Mouse (Mus musculus): ENCODE measurements around the gene Epb41l2. TPM values are rescaled to one million over a fixed set of nuclear protein-coding genes. Genes with fewer than 3 reads are reported as not detected.

Epb41l2 gene
- polyA plus RNA-seq (2016; fragmentation: Nextera tagmentation; extraction: Ambion mirVana): 33.8 and 40.5 TPM in 2 replicates

DNA sequence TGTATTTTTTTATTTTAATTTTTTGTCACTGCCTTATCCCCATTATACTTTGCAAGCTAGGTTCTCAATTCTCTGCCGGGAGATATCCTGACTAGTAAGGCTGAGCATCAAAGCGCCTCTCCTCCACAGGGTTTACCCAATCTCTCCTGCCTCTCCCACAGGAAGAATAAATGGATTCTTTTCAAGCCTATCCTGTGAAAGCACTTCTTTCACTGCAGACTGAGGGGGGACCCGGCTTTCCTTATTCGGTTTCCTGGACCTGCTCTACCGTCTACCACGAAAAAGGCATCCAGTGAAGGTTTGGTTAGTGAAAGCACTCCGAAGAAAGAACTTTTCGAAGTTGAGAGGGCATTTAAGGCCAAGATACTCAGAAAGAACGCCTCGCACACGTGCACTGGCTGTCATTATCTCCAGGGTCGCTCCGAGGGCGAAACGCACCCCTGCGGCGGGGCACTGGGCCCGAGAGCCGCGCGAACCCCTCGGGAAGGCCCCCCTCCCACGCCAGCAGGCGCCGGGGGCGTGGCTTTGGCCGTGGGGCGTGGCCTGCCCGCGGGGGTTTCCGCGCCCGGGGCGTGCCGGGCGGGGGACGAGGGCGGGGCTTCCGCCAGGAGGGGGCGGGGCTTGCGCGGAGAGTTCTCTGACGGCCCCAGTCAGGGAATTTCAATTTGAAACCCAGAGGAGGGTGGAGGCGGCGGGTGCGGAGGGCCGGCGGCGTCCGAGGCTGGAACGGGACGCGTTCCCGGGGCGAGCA lies at the start of gene Epb41l2:
TSS of gene Epb41l2 (plus strand) at position 591 of the 751 bp plus-strand sequence.
- peak within 1 kb of the TSS; percentile 90 for H3K27ac ChIP-seq
- no peaks in the 10 kb centered on the region for H3K36me3 ChIP-seq
- no peaks in the 10 kb centered on the region for H3K9me3 ChIP-seq
- peak; percentile 93 for DNase-seq (ENCODE audit: low spot score)
- 0 out of 2 replicates have a peak, but pooled peaks cover 7% of the 10 kb centered on the region for H3K27me3 ChIP-seq (ENCODE audit: insufficient read depth, poor library complexity, severe bottlenecking)
- peak within 1 kb of the TSS; percentile 83 for H3K4me3 ChIP-seq
- WGBS: 1% methylated on average over 54 of the region's 55 CpGs
- peaks cover 11% of the 10 kb centered on the region; the same call in 1 of the 2 replicates for H3K4me1 ChIP-seq (replicated peaks)

- no peak for DNase-seq (ENCODE audit: low spot score)
- 0 out of 2 replicates have a peak, but pooled peaks cover 5% of the 10 kb centered on the region for H3K27me3 ChIP-seq (ENCODE audit: insufficient read depth, poor library complexity, severe bottlenecking)
- 0 out of 2 replicates have a peak, but pooled peaks cover 5% of the 10 kb centered on the region for H3K4me1 ChIP-seq (replicated peaks)
- no peaks in the 10 kb centered on the region for H3K36me3 ChIP-seq
- no peak overlapping the region for H3K4me3 ChIP-seq
- WGBS: 92% methylated on average over 5 of the region's 5 CpGs
- H3K27ac ChIP-seq: no peak overlapping the region
- no peaks in the 10 kb centered on the region for H3K9me3 ChIP-seq
Measured at GRCm38 (mm10) chr10:25309996-25310395, 49.6 kb upstream of the Epb41l2 start.

DNA sequence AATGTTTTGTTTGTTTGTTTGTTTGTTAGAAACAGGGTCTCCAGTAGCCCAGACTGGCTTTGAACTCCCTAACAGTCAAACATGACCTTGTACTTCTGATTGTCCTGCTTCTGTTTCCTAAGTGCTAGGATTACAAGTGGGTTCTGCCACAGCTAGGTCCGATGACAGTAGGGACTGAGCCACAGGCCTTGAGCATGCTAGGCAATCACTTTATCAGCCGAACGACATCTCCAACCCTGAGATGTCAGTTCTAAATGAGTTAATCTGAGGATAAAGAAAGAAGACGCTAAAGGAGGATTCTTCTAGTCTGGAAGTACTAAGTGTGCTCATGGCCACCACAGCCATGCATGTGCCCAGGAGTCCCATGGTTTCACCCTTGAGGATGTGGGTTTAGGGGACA lies 48.9 kb upstream of the Epb41l2 start:
- H3K27me3 ChIP-seq (ENCODE audit: insufficient read depth, poor library complexity, severe bottlenecking): 0 out of 2 replicates have a peak, but pooled peaks cover 5% of the 10 kb centered on the region
- H3K4me3 ChIP-seq: no peak overlapping the region
- 0 out of 2 replicates have a peak, but pooled peaks cover 5% of the 10 kb centered on the region for H3K4me1 ChIP-seq (replicated peaks)
- DNase-seq (ENCODE audit: low spot score): no peak
- no peak overlapping the region for H3K27ac ChIP-seq
- H3K9me3 ChIP-seq: no peaks in the 10 kb centered on the region
- WGBS: 84% methylated on average over 4 of the region's 4 CpGs
- no peaks in the 10 kb centered on the region for H3K36me3 ChIP-seq

DNA sequence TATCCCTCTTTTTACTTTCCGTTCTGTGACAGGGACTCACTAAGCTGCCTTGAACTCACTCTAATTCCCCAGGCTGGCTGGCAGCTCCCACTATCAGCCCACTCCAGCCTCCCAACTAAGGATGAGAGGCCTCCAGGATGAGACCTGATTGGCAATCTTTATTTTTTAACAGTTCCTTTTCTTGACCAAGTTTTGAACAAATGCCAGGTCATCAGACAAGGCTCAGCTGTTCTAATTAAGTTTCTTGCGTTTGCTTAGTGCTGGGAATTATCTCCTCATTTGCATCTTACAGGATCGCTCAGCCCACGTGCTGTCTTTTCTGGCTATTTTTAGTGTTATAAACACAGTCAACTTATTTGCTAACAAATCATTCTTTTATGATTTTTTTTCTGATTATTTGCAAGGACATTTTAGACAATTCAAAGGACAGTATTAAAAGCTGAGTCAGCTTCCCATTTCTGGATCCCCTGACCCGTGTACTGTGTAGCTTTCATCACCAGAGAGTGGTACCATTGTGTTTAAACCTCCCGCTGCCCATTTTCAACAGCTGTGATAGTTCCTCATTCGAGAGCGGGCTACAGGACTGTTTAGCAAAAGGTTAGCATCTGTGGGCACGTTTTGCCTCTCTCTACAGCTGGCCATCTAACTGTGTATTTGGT lies 47.9 kb upstream of the Epb41l2 start:
- H3K9me3 ChIP-seq: no peaks in the 10 kb centered on the region
- WGBS: 71% methylated on average over 9 of the region's 9 CpGs
- H3K4me3 ChIP-seq: no peak overlapping the region
- H3K27ac ChIP-seq: no peak overlapping the region
- H3K36me3 ChIP-seq: no peaks in the 10 kb centered on the region
- DNase-seq (ENCODE audit: low spot score): no peak
- H3K4me1 ChIP-seq (replicated peaks): 0 out of 2 replicates have a peak, but pooled peaks cover 5% of the 10 kb centered on the region
- H3K27me3 ChIP-seq (ENCODE audit: insufficient read depth, poor library complexity, severe bottlenecking): 0 out of 2 replicates have a peak, but pooled peaks cover 5% of the 10 kb centered on the region

DNA sequence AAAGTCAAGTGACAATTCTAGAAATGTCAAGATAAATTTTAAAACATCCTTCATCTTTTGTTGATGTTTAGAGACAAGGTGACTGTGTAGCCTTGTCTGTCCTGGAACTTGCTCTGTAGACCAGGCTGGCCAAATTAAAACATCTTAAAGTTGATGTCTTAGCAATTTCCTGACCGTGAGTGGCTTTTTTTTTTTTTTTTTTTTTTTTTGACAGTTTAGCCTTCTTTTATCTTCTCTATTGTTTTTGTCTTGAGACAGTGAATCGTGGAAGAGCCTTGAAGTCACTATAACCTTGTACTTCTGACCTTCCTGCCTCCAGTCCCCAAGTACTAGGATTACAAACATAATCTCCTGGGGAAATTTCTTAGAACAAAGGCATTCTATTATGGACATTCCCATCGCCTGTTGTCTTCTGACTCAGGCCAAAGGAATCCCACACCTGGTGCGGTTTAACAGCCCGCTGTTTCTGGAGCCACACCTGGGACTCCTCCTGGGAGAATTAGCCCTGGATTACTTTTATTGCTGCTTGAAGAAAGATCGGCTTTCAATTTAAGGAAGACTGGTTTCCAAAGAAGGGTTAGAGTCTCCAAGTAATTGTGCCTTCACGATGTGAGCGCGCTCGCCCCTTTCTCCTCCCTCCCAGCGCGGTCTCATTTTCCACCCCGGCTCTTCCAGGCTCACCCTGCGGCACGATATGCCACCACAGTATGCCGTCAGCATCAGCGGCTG lies 45.6 kb upstream of the Epb41l2 start:
- Histone ChIP-seq H3K27ac (no peak overlapping the region), H3K4me3 (no peak overlapping the region), H3K36me3 (no peaks in the 10 kb centered on the region), H3K27me3 (ENCODE audit: insufficient read depth, poor library complexity, severe bottlenecking) (0 out of 2 replicates have a peak, but pooled peaks cover 5% of the 10 kb centered on the region), H3K9me3 (no peaks in the 10 kb centered on the region), H3K4me1 (replicated peaks) (peaks cover 11% of the 10 kb centered on the region; the same call in 1 of the 2 replicates)
- 18% methylated on average over 17 of the region's 17 CpGs for WGBS
- DNase-seq (ENCODE audit: low spot score): peak; percentile 18

- Histone ChIP-seq H3K4me1 (replicated peaks) (peaks cover 11% of the 10 kb centered on the region; the same call in 1 of the 2 replicates), H3K27ac (no peak overlapping the region), H3K9me3 (no peaks in the 10 kb centered on the region), H3K36me3 (no peaks in the 10 kb centered on the region), H3K27me3 (ENCODE audit: insufficient read depth, poor library complexity, severe bottlenecking) (0 out of 2 replicates have a peak, but pooled peaks cover 5% of the 10 kb centered on the region), H3K4me3 (no peak overlapping the region)
- DNase-seq (ENCODE audit: low spot score): no peak
Measured at GRCm38 (mm10) chr10:25317665-25318064, 41.9 kb upstream of the Epb41l2 start.

DNA sequence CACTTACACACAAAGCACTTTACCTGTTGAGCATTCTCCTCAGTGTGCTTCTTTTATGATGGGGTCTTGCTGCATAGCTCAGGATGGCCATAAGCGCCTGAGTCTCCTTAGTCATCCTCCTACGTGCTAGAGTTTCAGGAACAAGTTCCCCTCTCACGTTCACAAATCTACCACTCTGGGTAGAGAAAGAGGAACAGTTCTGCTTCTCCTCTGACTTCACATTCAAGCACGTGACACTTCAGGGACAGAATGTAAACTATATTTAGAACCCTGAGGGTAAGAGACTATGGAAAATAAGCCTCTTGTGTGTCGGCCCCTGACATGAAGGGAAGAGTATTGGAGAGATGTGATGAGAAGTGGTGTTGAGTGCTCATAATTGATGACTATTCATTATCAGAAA lies 41.2 kb upstream of the Epb41l2 start:
- DNase-seq (ENCODE audit: low spot score): no peak
- WGBS: 83% methylated on average over 5 of the region's 5 CpGs
- Histone ChIP-seq H3K9me3 (no peaks in the 10 kb centered on the region), H3K27ac (no peak overlapping the region), H3K4me1 (replicated peaks) (peaks cover 11% of the 10 kb centered on the region; the same call in 1 of the 2 replicates), H3K27me3 (ENCODE audit: insufficient read depth, poor library complexity, severe bottlenecking) (no peaks in the 10 kb centered on the region), H3K36me3 (no peaks in the 10 kb centered on the region), H3K4me3 (no peak overlapping the region)

DNA sequence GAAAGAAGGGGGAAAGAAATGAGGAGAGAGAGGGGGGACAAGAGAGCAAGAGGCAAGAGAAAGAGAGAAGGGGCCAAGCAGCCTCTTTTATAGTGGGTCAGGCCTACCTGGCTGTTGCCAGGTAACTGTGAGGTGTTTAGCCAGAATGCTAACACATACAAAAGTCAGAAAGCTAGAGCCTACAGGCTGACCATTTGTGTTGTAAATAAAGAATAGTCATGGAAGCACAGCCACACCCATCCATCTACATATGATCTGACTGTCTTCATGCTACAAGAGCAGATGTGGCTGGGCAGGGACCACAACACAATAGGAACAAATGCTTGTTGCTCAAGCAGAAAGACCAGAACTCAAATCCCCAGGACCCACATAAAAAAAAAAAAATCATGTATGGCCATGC lies 40.1 kb upstream of the Epb41l2 start:
- H3K27me3 ChIP-seq (ENCODE audit: insufficient read depth, poor library complexity, severe bottlenecking): no peaks in the 10 kb centered on the region
- no peaks in the 10 kb centered on the region for H3K36me3 ChIP-seq
- no peak for DNase-seq (ENCODE audit: low spot score)
- H3K9me3 ChIP-seq: no peaks in the 10 kb centered on the region
- no peak overlapping the region for H3K27ac ChIP-seq
- H3K4me3 ChIP-seq: no peak overlapping the region
- peaks cover 7% of the 10 kb centered on the region; the same call in 1 of the 2 replicates for H3K4me1 ChIP-seq (replicated peaks)

- DNase-seq (ENCODE audit: low spot score): no peak
- no peak overlapping the region for H3K27ac ChIP-seq
- H3K36me3 ChIP-seq: no peaks in the 10 kb centered on the region
- H3K27me3 ChIP-seq (ENCODE audit: insufficient read depth, poor library complexity, severe bottlenecking): no peaks in the 10 kb centered on the region
- no peak overlapping the region for H3K4me3 ChIP-seq
- 93% methylated on average over 4 of the region's 4 CpGs for WGBS
- H3K4me1 ChIP-seq (replicated peaks): peaks cover 7% of the 10 kb centered on the region; the same call in 1 of the 2 replicates
- no peaks in the 10 kb centered on the region for H3K9me3 ChIP-seq
Measured at GRCm38 (mm10) chr10:25321198-25321597, 38.4 kb upstream of the Epb41l2 start.

- Histone ChIP-seq H3K36me3 (no peaks in the 10 kb centered on the region), H3K27me3 (ENCODE audit: insufficient read depth, poor library complexity, severe bottlenecking) (no peaks in the 10 kb centered on the region), H3K9me3 (no peaks in the 10 kb centered on the region)
Measured at GRCm38 (mm10) chr10:25325690-25326089, 33.9 kb upstream of the Epb41l2 start.

DNA sequence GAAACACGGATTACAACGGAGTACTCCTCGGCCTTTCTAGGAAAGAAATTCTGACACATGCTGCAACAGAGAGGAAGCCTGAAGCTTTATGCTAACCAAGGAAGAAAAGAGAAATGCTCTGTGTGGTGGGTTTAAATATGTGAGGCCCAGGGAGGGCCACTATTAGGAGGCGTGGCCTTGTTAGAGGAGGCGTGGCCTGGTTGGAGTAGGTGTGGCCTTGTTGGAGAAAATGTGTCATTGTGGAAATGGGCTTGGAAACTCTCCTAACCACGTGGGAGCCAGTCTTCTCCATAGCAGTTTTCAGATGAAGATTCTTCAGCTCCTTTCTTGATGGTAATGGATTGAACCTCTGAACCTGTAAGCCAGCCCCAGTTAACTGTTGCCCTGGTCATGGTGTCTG lies 32.1 kb upstream of the Epb41l2 start:
- Histone ChIP-seq H3K27me3 (ENCODE audit: insufficient read depth, poor library complexity, severe bottlenecking) (no peaks in the 10 kb centered on the region), H3K4me3 (no peak overlapping the region), H3K9me3 (no peaks in the 10 kb centered on the region), H3K36me3 (no peaks in the 10 kb centered on the region), H3K27ac (no peak overlapping the region), H3K4me1 (replicated peaks) (no peaks in the 10 kb centered on the region)
- 81% methylated on average over 6 of the region's 6 CpGs for WGBS
- DNase-seq (ENCODE audit: low spot score): no peak

More at GRCm38 (mm10) chr10:25325690-25326089, 33.9 kb upstream of the Epb41l2 start:
- H3K27ac ChIP-seq: no peak overlapping the region
- H3K4me3 ChIP-seq: no peak overlapping the region
- H3K4me1 ChIP-seq (replicated peaks): no peaks in the 10 kb centered on the region
- DNase-seq (ENCODE audit: low spot score): no peak
- 80% methylated on average over 4 of the region's 4 CpGs for WGBS

DNA sequence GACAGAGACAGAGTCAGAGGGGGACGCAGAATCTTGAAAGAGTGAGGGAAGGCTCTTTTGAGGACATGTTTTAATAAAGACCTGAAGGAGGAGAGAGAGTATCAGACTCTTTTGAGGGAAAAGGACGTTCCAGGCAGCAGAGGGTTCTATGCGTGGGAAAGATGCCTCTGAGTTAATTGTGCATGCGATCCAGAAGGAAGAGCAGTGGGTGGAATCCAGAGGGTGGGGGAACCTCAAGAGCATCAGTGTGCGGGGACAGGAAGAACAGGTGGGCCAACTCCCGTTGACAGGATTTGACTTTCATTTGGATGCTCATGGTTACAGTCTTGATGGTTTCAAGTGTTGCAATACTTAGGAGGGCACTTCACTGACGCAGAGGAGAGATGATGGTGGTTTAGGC lies 29.5 kb upstream of the Epb41l2 start:
- Histone ChIP-seq H3K27ac (no peak overlapping the region), H3K4me3 (no peak overlapping the region), H3K27me3 (ENCODE audit: insufficient read depth, poor library complexity, severe bottlenecking) (no peaks in the 10 kb centered on the region), H3K9me3 (no peaks in the 10 kb centered on the region), H3K4me1 (replicated peaks) (no peaks in the 10 kb centered on the region), H3K36me3 (no peaks in the 10 kb centered on the region)
- 89% methylated on average over 7 of the region's 7 CpGs for WGBS
- DNase-seq (ENCODE audit: low spot score): no peak
